Mouse (Mus musculus) heart, adult 18-20 months (tissue): ENCODE results near the gene Pnpla8. TPM values are rescaled to one million over a fixed set of nuclear protein-coding genes. Genes with fewer than 3 reads are reported as not detected.
"Not testable (repeated sequence)": the region's sequence is repeated elsewhere in the genome, so short reads cannot be mapped to it uniquely, and the experiment has no call there.

ENCODE experiments used
- DNase-seq, 2 experiments: peaks; one replicate each; pipeline ENCODE4 v3.0.0; 2021 to 2022; ENCODE audit warnings: mixed read lengths in 1 of 2
- long read RNA-seq, 2 experiments: library from polyadenylated mRNA; stranded (forward); transcript quantifications; one replicate each; pipeline ENCODE4 v2.0.0; 2021
- total RNA-seq, 2 experiments: library from RNA; stranded (reverse); gene quantifications; 2 replicates each; pipeline ENCODE4 v1.2.3; 2021

Gene Pnpla8
- total RNA-seq: 100 to 1,000 TPM; 136 to 151 TPM
- long read RNA-seq, experiment 1, full-length matches to known transcripts: 131 of 164 reads
- long read RNA-seq, experiment 1, partial matches to known transcripts: 13 of 164 reads
- long read RNA-seq, experiment 1, other reads (novel, unspliced or antisense): 20 of 164 reads
- long read RNA-seq, experiment 2, full-length matches to known transcripts: 74 of 91 reads
- long read RNA-seq, experiment 2, partial matches to known transcripts: 7 of 91 reads
- long read RNA-seq, experiment 2, other reads (novel, unspliced or antisense): 10 of 91 reads

- DNase-seq: not testable (repeated sequence)
Observed at GRCm38 (mm10) chr12:44221070-44221469, at the start of gene Pnpla8. Gene Pnpla8 (plus strand): TSS chr12:44221370.

GRCm38 (mm10) chr12:44176331-44177037, 44.7 kb upstream of the Pnpla8 start:
- peak in 1 of 2 experiments; percentile 8 for DNase-seq

- no peak for DNase-seq
Observed at GRCm38 (mm10) chr12:44177038-44177355, 44.2 kb upstream of the Pnpla8 start.

- DNase-seq: peak; percentile 9 to 24
Observed at GRCm38 (mm10) chr12:44181081-44181982, 39.8 kb upstream of the Pnpla8 start.

- peak in 1 of 2 experiments; percentile 31 for DNase-seq
Observed at GRCm38 (mm10) chr12:44197873-44198525, 23.2 kb upstream of the Pnpla8 start.

- peak; percentile 42 to 71 for DNase-seq
Observed at GRCm38 (mm10) chr12:44209141-44209823, 11.9 kb upstream of the Pnpla8 start.

- peak; percentile 100 for DNase-seq
Observed at GRCm38 (mm10) chr12:44209824-44210752, 11.1 kb upstream of the Pnpla8 start, which contains the start of gene Dnajb9. Gene Dnajb9 (minus strand): TSS chr12:44210326.

GRCm38 (mm10) chr12:44211555-44211954, 9.6 kb upstream of the Pnpla8 start:
- no peak for DNase-seq

- DNase-seq: peak; percentile 33 to 54
Observed at GRCm38 (mm10) chr12:44221651-44222356, 634 bp downstream of the Pnpla8 start.

- DNase-seq: no peak
Observed at GRCm38 (mm10) chr12:44223044-44223443, 1.9 kb downstream of the Pnpla8 start.

- no peak for DNase-seq
Observed at GRCm38 (mm10) chr12:44224650-44225049, 3.5 kb downstream of the Pnpla8 start.

- peak in 1 of 2 experiments; percentile 4 for DNase-seq
Observed at GRCm38 (mm10) chr12:44241090-44241489, 19.9 kb downstream of the Pnpla8 start.

GRCm38 (mm10) chr12:44242407-44242806, 21.2 kb downstream of the Pnpla8 start:
- DNase-seq: no peak

GRCm38 (mm10) chr12:44245739-44246138, 24.6 kb downstream of the Pnpla8 start:
- no peak for DNase-seq

GRCm38 (mm10) chr12:44248309-44248977, 27.3 kb downstream of the Pnpla8 start:
- DNase-seq: peak; percentile 32 to 41

GRCm38 (mm10) chr12:44262612-44263011, 41.4 kb downstream of the Pnpla8 start:
- no peak for DNase-seq

- no peak for DNase-seq
Observed at GRCm38 (mm10) chr12:44265651-44266050, 44.5 kb downstream of the Pnpla8 start.

GRCm38 (mm10) chr12:44267196-44267595, 46.0 kb downstream of the Pnpla8 start:
- DNase-seq: no peak

GRCm38 (mm10) chr12:44268728-44269302, 47.6 kb downstream of the Pnpla8 start:
- DNase-seq: peak; percentile 100
